Mouse (Mus musculus) spleen, adult 2 months (tissue): ENCODE measurements around the gene Gabrr3.

ENCODE experiments used
- CTCF ChIP-seq: fragments of 200-500 bp; IDR thresholded peaks from 2 replicates; pipeline ENCODE4 v1.5.1; 2011; ENCODE audit warnings: mild to moderate bottlenecking, inconsistent platforms; ENCODE audit not compliant: insufficient read depth, insufficient read length, insufficient replicate concordance; ENCODE audit errors: extremely low read depth
- POLR2A ChIP-seq: fragments of 200-500 bp; IDR thresholded peaks from 2 replicates; pipeline ENCODE4 v1.6.1; 2011; ENCODE audit warnings: low read depth, low read length, inconsistent platforms

GRCm38 (mm10) chr16:59471637-59472278 is 64.6 kb downstream of the Gabrr3 start, which contains the start of gene Riox2:
- TF ChIP-seq CTCF = no peak
- TF ChIP-seq POLR2A = peak; percentile 69
